In the genomic region with DNA sequence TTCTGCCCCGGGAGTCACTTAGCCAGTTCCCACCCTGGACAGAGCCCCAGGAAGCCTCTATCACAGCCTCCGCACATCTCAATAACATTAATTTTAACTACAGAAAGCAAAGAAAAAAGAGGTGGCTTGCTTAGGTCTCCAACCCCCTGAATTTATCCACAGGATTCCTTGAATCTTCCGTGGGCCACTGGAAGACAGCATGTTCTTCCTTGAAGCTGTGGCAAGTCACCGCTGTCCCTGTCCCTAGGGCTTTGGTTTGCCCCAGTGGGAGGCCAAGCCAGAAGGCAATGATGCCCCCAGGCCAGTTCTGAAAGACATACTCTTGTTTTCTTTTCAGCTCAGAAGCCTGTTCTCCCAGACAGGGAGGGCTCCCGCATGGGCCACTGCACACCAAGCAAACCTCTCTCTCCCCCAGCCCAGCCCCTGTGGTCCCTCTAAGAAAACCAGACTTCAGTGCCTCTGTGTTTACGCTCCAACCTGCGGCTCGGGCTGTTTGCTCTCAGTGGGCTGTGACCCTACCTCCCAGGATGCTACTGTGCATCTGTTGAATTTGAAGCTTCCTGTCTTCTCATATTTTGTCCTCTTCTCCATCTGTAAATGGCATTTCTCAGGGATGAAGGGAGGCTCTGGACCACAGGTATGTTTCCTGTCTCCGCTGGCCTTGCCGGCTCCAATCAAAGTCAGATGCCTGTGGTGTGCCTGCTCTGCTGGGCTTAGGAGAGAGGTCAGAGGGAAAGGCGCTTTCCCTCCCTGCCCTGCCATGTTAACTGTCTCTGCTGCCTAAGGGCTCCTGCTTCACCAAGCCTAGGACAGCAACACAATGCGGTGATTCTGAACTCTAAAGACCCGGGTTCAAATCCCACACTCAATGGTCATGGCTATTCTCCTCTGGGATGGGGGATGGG, we compare ENCODE assay signal across 17 mouse cellular contexts.
A peak's percentile ranks its signal among the peaks of the same experiment; 100 is the strongest.
DNase-seq lines count a peak whose midpoint lies in the region; ATAC-seq lines count a peak whose summit lies in the region.
"Had no signal": no experiment of that assay in that cellular context is flagged by ENCODE, and none has a peak within 500 bp of the region (broad histone marks: within the 10 kb centered on the region; RNA-seq: fewer than 3 reads in every experiment).

No protein-coding gene starts in this region.

- H3K27ac ChIP-seq in kidney, embryonic 15.5 days = no peak overlapping the region
- H3K27ac ChIP-seq: hindbrain, embryonic 15.5 days; macrophage had no signal

- intact Hi-C loops in left cerebral cortex, postnatal 4 days (cut with DNase I) = no loop called here

- ATAC-seq in kidney, embryonic 15.5 days (replicated peaks; ENCODE audit: low FRiP score) = peak; percentile 73
- ATAC-seq in monocyte, adult 5-6 weeks (replicated peaks; ENCODE audit: insufficient number of reproducible peaks, low FRiP score, low TSS enrichment, poor library complexity, severe bottlenecking) = no peak
- ATAC-seq: CD4-positive, CD25-positive, alpha-beta regulatory T cell, adult 4 months had no signal

- H3K36me3 ChIP-seq in kidney, embryonic 15.5 days = no peaks in the 10 kb centered on the region
- H3K36me3 ChIP-seq: hindbrain, embryonic 15.5 days had no signal

- no peak overlapping the region for H3K4me3 ChIP-seq in kidney, embryonic 15.5 days (replicated peaks)
- H3K4me3 ChIP-seq: hindbrain, embryonic 15.5 days had no signal

- no peak overlapping the region for H3K9ac ChIP-seq in kidney, embryonic 15.5 days
- H3K9ac ChIP-seq: hindbrain, embryonic 15.5 days; lung, embryonic 14.5 days had no signal

- no peaks in the 10 kb centered on the region for H3K9me3 ChIP-seq in kidney, embryonic 15.5 days (replicated peaks)
- H3K9me3 ChIP-seq: hindbrain, embryonic 15.5 days had no signal

- 32% methylated on average over 13 of the region's 13 CpGs for WGBS in kidney, embryonic 15.5 days

- no peak for DNase-seq in kidney, adult 18-20 months
- DNase-seq in ZHBTc4 (ENCODE audit: low read depth, low spot score) = peak; percentile 23
- DNase-seq in embryo, embryonic 11 days = peak; percentile 45
- DNase-seq in mesoderm, embryonic 11.5 days (ENCODE audit: low read depth, low spot score) = peak; percentile 53
- no peak for DNase-seq in left cerebral cortex, postnatal 4 days
- DNase-seq: adrenal gland, postnatal 10 days; cerebellum, adult 8-10 months; gastrocnemius, postnatal 36 days; kidney, postnatal 10 days; lung, embryonic 14.5 days; thymus, adult 2 months had no signal

- no peak overlapping the region for H3K4me2 ChIP-seq in kidney, embryonic 15.5 days
- H3K4me2 ChIP-seq: hindbrain, embryonic 15.5 days; liver, embryonic 11.5 days; lung, embryonic 14.5 days had no signal

- H3K27me3 ChIP-seq in kidney, embryonic 15.5 days = peaks cover 28% of the 10 kb centered on the region
- H3K27me3 ChIP-seq: hindbrain, embryonic 15.5 days had no signal

- H3K4me1 ChIP-seq in kidney, embryonic 15.5 days = peaks cover 29% of the 10 kb centered on the region

Comparison
In these comparisons a context has a peak if more than half of its experiments do, and no peak if none do; other contexts are left out.
1. DNase-seq: peak in ZHBTc4 (single experiment), embryo, embryonic 11 days (single experiment) and mesoderm, embryonic 11.5 days (single experiment); none in kidney, adult 18-20 months (single experiment) and left cerebral cortex, postnatal 4 days (single experiment).